Mouse (Mus musculus): ENCODE measurements around the gene Tenm2. TPM values are rescaled to one million over a fixed set of nuclear protein-coding genes. Genes with fewer than 3 reads are reported as not detected.

Gene Tenm2
- total and polyA plus RNA-seq, 3 experiments: not detected

- DNase-seq (ENCODE audit: low read depth, low spot score): no peak
- Histone ChIP-seq H3K4me3 (ENCODE audit: control insufficient read depth in 1 of 2, insufficient read depth in 1 of 2, low read depth in 2 of 2, low read length in 2 of 2) (no peak overlapping the region), H3K4me1 (ENCODE audit: control insufficient read depth in 1 of 2, insufficient read depth in 2 of 2, low read length in 2 of 2) (no peaks in the 10 kb centered on the region), H3K27ac (ENCODE audit: control insufficient read depth, low read depth, low read length) (no peak overlapping the region), H3K9ac (ENCODE audit: control insufficient read depth, low read depth, low read length, poor library complexity, severe bottlenecking) (no peak overlapping the region), H3K36me3 (ENCODE audit: control insufficient read depth in 1 of 2, insufficient read depth in 2 of 2, low read length in 2 of 2) (no peaks in the 10 kb centered on the region), H3K9me3 (replicated peaks; ENCODE audit: insufficient read depth, low read length) (no peaks in the 10 kb centered on the region), H3K27me3 (ENCODE audit: control insufficient read depth in 1 of 2, insufficient read depth in 2 of 2, low read length in 2 of 2) (no peaks in the 10 kb centered on the region), H3K79me2 (ENCODE audit: control insufficient read depth, insufficient read depth, low read length, poor library complexity) (no peaks in the 10 kb centered on the region)
- TF ChIP-seq MAZ (IDR thresholded peaks at IDR 0.05; ENCODE audit: low read depth, low read length): no peak
- TF ChIP-seq SIN3A (IDR thresholded peaks at IDR 0.05; ENCODE audit: low read length): no peak
- TF ChIP-seq TAL1 (IDR thresholded peaks at IDR 0.05; ENCODE audit: low read length): no peak
- TF ChIP-seq HCFC1 (IDR thresholded peaks at IDR 0.05; ENCODE audit: low read depth, low read length): no peak
- TF ChIP-seq CHD2 (IDR thresholded peaks at IDR 0.05; ENCODE audit: low read length): no peak
- TF ChIP-seq USF2 (IDR thresholded peaks at IDR 0.05; ENCODE audit: borderline replicate concordance in 1 of 2, insufficient read depth in 1 of 2, low read depth in 1 of 2, low read length in 2 of 2): no peak
- no peak for TF ChIP-seq ZKSCAN1 (IDR thresholded peaks at IDR 0.05; ENCODE audit: low read depth, low read length)
- TF ChIP-seq TCF12 (IDR thresholded peaks at IDR 0.05; ENCODE audit: low read depth, low read length): no peak
- no peak for TF ChIP-seq NRF1 (IDR thresholded peaks at IDR 0.05; ENCODE audit: insufficient read depth, low read depth, low read length, poor library complexity, severe bottlenecking)
- no peak for TF ChIP-seq USF1 (IDR thresholded peaks at IDR 0.05; ENCODE audit: low read depth, low read length)
- no peak for TF ChIP-seq RCOR1 (IDR thresholded peaks at IDR 0.05; ENCODE audit: low read depth, low read length)
- no peak for TF ChIP-seq ETS1 (IDR thresholded peaks at IDR 0.05; ENCODE audit: low read depth, low read length)
- no peak for TF ChIP-seq CHD1 (IDR thresholded peaks at IDR 0.05; ENCODE audit: low read depth, low read length)
- TF ChIP-seq E2F4 (IDR thresholded peaks at IDR 0.05; ENCODE audit: borderline replicate concordance, low read depth, low read length): no peak
- TF ChIP-seq EP300 (IDR thresholded peaks at IDR 0.05; ENCODE audit: low read depth in 1 of 2, low read length in 2 of 2): no peak
- no peak for TF ChIP-seq MXI1 (IDR thresholded peaks at IDR 0.05; ENCODE audit: low read depth, low read length)
Observed at GRCm38 (mm10) chr11:36604815-36605382, 630.9 kb downstream of the Tenm2 start.

- Histone ChIP-seq H3K27me3 (ENCODE audit: control insufficient read depth in 1 of 2, insufficient read depth in 2 of 2, low read length in 2 of 2) (no peaks in the 10 kb centered on the region), H3K36me3 (ENCODE audit: control insufficient read depth in 1 of 2, insufficient read depth in 2 of 2, low read length in 2 of 2) (no peaks in the 10 kb centered on the region), H3K4me1 (ENCODE audit: control insufficient read depth in 1 of 2, insufficient read depth in 2 of 2, low read length in 2 of 2) (no peaks in the 10 kb centered on the region), H3K4me3 (ENCODE audit: control insufficient read depth in 1 of 2, insufficient read depth in 1 of 2, low read depth in 2 of 2, low read length in 2 of 2) (no peak overlapping the region), H3K9ac (ENCODE audit: control insufficient read depth, low read depth, low read length, poor library complexity, severe bottlenecking) (no peak overlapping the region), H3K79me2 (ENCODE audit: control insufficient read depth, insufficient read depth, low read length, poor library complexity) (no peaks in the 10 kb centered on the region), H3K27ac (ENCODE audit: control insufficient read depth, low read depth, low read length) (no peak overlapping the region), H3K9me3 (replicated peaks; ENCODE audit: insufficient read depth, low read length) (no peaks in the 10 kb centered on the region)
- no peak for DNase-seq (ENCODE audit: low read depth, low spot score)
- TF ChIP-seq NRF1 (IDR thresholded peaks at IDR 0.05; ENCODE audit: insufficient read depth, low read depth, low read length, poor library complexity, severe bottlenecking) (no peak), MYB (IDR thresholded peaks at IDR 0.05; ENCODE audit: low read depth, low read length) (no peak), ZC3H11A (IDR thresholded peaks at IDR 0.05; ENCODE audit: low read depth, low read length) (no peak), ZKSCAN1 (IDR thresholded peaks at IDR 0.05; ENCODE audit: low read depth, low read length) (no peak), ZMIZ1 (IDR thresholded peaks at IDR 0.05; ENCODE audit: low read depth, low read length) (no peak), POLR2AphosphoS2 (IDR thresholded peaks at IDR 0.05; ENCODE audit: low read length) (no peak), GABPA (IDR thresholded peaks at IDR 0.05; ENCODE audit: low read depth, low read length) (no peak), BHLHE40 (IDR thresholded peaks at IDR 0.05; ENCODE audit: borderline replicate concordance, low read depth, low read length) (no peak), USF1 (IDR thresholded peaks at IDR 0.05; ENCODE audit: low read depth, low read length) (no peak), RAD21 (IDR thresholded peaks at IDR 0.05; ENCODE audit: low read depth, low read length) (no peak), POLR2AphosphoS5 (IDR thresholded peaks at IDR 0.05; ENCODE audit: borderline replicate concordance, low read depth, low read length) (no peak), CHD2 (IDR thresholded peaks at IDR 0.05; ENCODE audit: low read length) (no peak), ELF1 (IDR thresholded peaks at IDR 0.05; ENCODE audit: low read depth, low read length) (no peak), CHD1 (IDR thresholded peaks at IDR 0.05; ENCODE audit: low read depth, low read length) (no peak), KAT2A (conservative IDR thresholded peaks at IDR 0.05; ENCODE audit: low read depth, low read length) (no peak), ETS1 (IDR thresholded peaks at IDR 0.05; ENCODE audit: low read depth, low read length) (no peak), SMC3 (IDR thresholded peaks at IDR 0.05; ENCODE audit: low read depth, low read length) (no peak)
Observed at GRCm38 (mm10) chr11:36604272-36604671, 631.5 kb downstream of the Tenm2 start.

All from MEL (cell line).